Mouse (Mus musculus) embryonic stem cell, embryonic (primary cell): ENCODE measurements around the gene Met.

Experiments
- CTCF ChIA-PET, 4 experiments: fragments of 300-600 bp in 2 of 4; fragments of 350-600 bp in 2 of 4; sonication (Branson Sonifier 250); formaldehyde crosslinking; loops; one replicate each; lab custom pipeline; 2022; ENCODE audit warnings: inconsistent platforms in 2 of 4; lab: Charles Lee
- POLR2A ChIA-PET, 4 experiments: fragments of 300-600 bp in 2 of 4; fragments of 350-600 bp in 2 of 4; sonication (Branson Sonifier 250); formaldehyde crosslinking; loops; one replicate each; lab custom pipeline; 2022; ENCODE audit warnings: antibody characterized with exemption in 4 of 4, inconsistent platforms in 1 of 4; lab: Charles Lee

Gene Met

DNA sequence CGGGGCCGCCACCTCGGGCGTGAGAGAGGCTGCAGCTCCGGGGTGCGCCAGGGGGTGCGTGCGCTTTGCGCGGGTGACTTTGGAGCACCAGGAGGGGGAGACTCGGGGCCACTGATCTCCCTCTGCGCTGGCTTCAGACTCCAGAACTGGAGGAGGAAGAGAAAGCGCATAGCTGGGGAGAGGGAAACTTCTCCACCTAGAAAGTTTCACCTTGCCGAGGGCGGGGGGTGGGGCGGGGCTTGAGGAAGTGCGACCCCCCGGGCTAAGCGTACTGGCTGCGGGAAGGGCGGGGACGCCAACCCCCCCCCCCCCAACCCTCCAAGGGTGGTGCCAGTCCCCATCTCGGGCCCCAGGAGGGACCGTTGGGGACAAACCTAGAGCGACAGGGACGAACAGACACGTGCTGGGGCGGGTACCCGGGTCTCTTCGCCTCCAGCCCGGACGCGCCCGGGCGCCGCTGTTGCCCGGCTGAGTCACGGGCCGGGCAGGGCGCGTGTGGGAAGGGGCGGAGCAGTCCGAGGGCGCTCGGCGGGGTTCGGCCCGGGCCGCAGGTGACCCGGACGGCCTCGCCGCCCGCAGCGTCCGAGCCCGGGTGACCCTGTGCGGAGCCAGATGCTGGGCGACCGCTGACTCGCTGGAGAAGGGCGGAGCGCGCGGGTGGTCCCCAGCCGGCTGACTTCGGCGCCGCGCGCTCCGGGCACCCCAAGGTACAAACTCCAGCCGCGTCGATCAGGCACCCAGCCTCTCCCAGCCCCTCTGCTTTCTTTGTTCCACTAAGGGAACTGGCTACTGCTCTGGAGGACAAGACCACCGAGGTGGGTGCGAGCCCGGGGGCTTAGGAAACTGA is at the start of gene Met:
Gene Met, plus strand, starts transcription at position 367 of the 847 bp plus-strand sequence.
- CTCF ChIA-PET: interaction anchor here in 2 of 4 experiments (0.6 kb wide), 2 partner anchors 191 to 1712 kb away, joined by 3 to 5 read pairs; no protein-coding TSS in a partner anchor
- POLR2A ChIA-PET: interaction anchor here in 2 of 4 experiments (0.6 to 1.3 kb wide), 7 partner anchors 10 to 96 kb away, joined by 3 to 4 read pairs (median 3); no protein-coding TSS in a partner anchor

- ChIA-PET CTCF (no interaction called here), POLR2A (no interaction called here)
Observed at GRCm38 (mm10) chr6:17418226-17418625, 45.4 kb upstream of the Met start.

DNA sequence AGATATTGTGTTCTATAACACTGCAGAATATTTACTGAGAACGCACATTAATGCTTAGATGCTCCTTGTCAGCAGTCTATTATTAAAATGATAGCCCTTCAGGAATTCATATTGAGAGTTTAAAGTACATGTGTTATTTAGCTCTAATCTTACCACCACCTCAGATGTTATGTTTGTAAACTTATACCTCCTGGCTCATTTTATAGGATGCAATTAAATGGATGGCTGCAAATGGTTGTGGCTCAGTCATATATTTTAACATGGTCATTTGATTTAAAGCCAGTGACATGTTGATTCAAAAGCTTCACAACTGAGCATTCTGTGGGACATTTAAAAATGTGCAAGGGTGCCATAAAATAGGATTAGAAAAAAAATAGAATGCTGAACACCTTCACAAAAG is 41.2 kb upstream of the Met start:
- CTCF ChIA-PET: no interaction called here
- POLR2A ChIA-PET: interaction anchor here in 1 of 4 experiments (0.8 kb wide), 1 partner anchor 10 kb away, joined by 3 read pairs; no protein-coding TSS in a partner anchor

GRCm38 (mm10) chr6:17429041-17429440 is 34.6 kb upstream of the Met start:
- ChIA-PET CTCF (interaction anchor here in 1 of 4 experiments (0.6 kb wide), 2 partner anchors 15 to 88 kb away, joined by 3 read pairs; no protein-coding TSS in a partner anchor), POLR2A (no interaction called here)

- POLR2A ChIA-PET: no interaction called here
- CTCF ChIA-PET: interaction anchor here in 1 of 4 experiments (0.6 kb wide), 1 partner anchor 16 kb away, joined by 3 read pairs; no protein-coding TSS in a partner anchor
Observed at GRCm38 (mm10) chr6:17429611-17430010, 34.0 kb upstream of the Met start.

DNA sequence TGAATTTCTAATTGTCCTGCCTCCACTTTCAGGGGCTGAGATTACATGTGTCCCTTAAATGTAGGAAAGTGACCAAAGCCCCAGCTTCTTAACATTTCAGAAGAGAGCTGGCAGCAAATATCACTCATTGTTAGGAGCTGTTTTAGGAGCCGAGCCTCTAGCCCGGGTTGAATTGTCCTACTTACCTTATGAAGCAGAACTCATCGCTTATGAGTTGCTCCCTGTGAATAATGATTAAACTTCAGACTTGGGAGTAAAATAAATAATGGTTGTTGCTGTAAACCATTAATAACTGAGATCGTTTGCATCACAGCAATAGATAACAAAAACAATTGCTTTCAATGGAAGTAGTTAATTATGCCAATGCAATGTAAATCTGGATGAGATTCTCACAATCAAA is 20.3 kb upstream of the Met start:
- POLR2A ChIA-PET: no interaction called here
- CTCF ChIA-PET: interaction anchor here in 1 of 4 experiments (0.6 kb wide), 1 partner anchor 84 kb away, joined by 3 read pairs; no protein-coding TSS in a partner anchor

DNA sequence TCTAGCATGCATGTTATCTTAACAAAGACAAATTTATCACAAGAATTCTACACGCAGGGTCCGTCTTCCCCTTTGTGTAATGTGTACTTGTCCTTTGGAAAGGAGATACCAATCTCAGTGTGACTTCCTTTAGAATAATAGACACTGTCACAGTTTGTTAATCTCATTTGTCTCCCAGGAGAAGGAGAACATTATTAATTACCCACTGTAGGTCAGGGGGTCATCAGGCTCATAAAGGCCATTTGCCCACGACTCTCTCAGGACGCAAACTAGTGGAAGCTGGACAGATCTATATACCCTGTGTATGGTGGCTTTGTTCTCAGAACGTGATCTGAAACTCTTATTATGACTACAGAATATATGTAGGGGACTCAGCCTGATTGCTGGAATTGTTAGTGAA is 12.3 kb upstream of the Met start:
- POLR2A ChIA-PET: no interaction called here
- CTCF ChIA-PET: no interaction called here

- ChIA-PET CTCF (interaction anchor here in 1 of 4 experiments (0.6 kb wide), 1 partner anchor 93 kb away, joined by 3 read pairs; no protein-coding TSS in a partner anchor), POLR2A (no interaction called here)
Observed at GRCm38 (mm10) chr6:17455116-17455515, 8.5 kb upstream of the Met start.

- POLR2A ChIA-PET: no interaction called here
Observed at GRCm38 (mm10) chr6:17459561-17459960, 4.0 kb upstream of the Met start.

DNA sequence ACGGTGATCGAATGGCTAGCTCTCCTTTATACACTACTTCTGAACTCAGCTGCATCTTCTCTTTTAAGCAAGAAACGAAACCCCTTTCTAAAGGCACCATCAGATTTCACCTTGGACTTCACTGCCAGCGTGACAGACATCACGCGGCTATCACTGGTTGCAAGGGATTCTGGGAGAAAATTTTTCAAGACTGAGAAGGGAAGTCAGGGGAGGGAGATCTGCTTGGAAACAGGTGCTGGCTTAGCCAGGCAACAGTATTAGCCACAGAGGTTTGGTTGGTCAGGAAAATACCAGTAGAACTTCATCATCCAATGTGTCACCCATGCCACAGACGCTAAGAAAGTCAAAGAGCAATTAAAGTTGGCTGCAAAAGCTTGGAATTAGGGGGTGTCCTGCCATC is 2.2 kb upstream of the Met start:
- POLR2A ChIA-PET: no interaction called here

More at GRCm38 (mm10) chr6:17459561-17459960, 4.0 kb upstream of the Met start:
- CTCF ChIA-PET: no interaction called here

GRCm38 (mm10) chr6:17464281-17465025 is 853 bp downstream of the Met start:
- ChIA-PET POLR2A (interaction anchor here in 2 of 4 experiments (0.6 to 1.3 kb wide), 9 partner anchors 9 to 227 kb away, joined by 3 to 4 read pairs (median 3); no protein-coding TSS in a partner anchor), CTCF (interaction anchor here in 2 of 4 experiments (0.6 kb wide), 2 partner anchors 175 to 1713 kb away, joined by 3 to 5 read pairs; no protein-coding TSS in a partner anchor)

More for the DNA sequence above, 2.2 kb upstream of the Met start:
- CTCF ChIA-PET: no interaction called here

- ChIA-PET CTCF (interaction anchor here in 1 of 4 experiments (0.6 kb wide), 1 partner anchor 214 kb away, joined by 3 read pairs; no protein-coding TSS in a partner anchor), POLR2A (interaction anchor here in 1 of 4 experiments (0.6 kb wide), 1 partner anchor 991 kb away, joined by 5 read pairs; no protein-coding TSS in a partner anchor)
Observed at GRCm38 (mm10) chr6:17466526-17466925, 2.9 kb downstream of the Met start.

GRCm38 (mm10) chr6:17468993-17469392 is 5.4 kb downstream of the Met start:
- ChIA-PET CTCF (no interaction called here), POLR2A (interaction anchor here in 1 of 4 experiments (0.7 kb wide), 1 partner anchor 258 kb away, joined by 4 read pairs; no protein-coding TSS in a partner anchor)

DNA sequence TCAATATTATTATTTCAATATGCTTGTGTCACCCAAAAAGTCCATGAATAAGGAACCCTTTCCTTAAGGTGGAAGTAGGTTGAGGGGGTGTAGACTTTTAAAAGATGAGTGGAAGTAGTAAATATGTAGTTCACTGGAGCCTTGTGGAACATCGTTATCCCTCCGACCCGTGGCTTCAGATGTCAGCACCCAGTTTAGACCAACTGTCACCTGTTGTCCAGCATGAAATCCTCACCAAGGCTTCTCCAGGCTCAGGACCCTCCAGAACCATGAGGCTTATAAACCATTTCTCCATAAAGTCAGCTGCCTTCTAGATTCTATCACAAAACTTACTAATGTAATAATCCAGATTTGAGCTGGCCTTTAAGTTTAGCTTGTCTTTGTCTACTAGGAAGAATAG is 9.5 kb downstream of the Met start:
- POLR2A ChIA-PET: interaction anchor here in 1 of 4 experiments (0.8 kb wide), 1 partner anchor 9 kb away, joined by 3 read pairs; no protein-coding TSS in a partner anchor
- CTCF ChIA-PET: no interaction called here

- ChIA-PET CTCF (no interaction called here), POLR2A (interaction anchor here in 1 of 4 experiments (0.6 kb wide), 2 partner anchors 10 kb away, joined by 3 read pairs; no protein-coding TSS in a partner anchor)
Observed at GRCm38 (mm10) chr6:17477823-17478222, 14.2 kb downstream of the Met start.

- CTCF ChIA-PET: no interaction called here
Observed at GRCm38 (mm10) chr6:17478252-17478651, 14.7 kb downstream of the Met start.

DNA sequence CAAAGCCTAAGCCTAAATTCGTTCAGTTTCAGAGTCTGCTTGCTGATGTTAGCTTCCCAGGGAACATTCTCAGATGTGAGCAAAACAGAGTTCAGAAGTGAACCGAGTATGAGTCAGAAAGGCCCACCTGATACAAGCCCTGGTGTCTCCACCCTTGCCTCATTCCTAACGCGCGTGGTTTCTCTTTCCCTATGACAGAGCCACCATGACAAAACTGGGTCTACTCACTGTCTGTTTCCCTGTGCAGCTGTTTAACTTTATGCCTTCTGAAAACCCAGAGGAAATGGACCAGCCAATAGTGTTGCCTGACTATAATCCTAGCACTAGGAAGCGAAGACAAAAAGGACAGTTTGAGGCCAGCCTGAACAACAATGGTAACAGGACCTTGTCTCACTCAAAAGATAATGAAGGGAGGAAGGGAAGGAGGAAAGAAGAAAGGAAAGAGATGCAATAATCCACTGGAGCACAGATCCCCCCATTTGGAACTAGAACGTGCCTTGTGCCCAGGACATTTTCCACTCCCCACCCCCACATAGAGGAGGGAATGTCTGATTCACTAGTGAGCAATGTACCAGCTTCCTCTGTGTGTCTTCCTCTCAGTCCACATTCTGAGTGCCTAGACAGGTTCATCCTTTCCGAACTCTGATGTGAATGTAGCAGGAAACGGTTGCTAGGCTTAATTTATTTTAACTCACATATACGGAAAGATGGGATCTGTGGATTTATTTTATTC is 15.4 kb downstream of the Met start:
- POLR2A ChIA-PET: no interaction called here
- CTCF ChIA-PET: no interaction called here

More at GRCm38 (mm10) chr6:17478252-17478651, 14.7 kb downstream of the Met start:
- POLR2A ChIA-PET: no interaction called here

DNA sequence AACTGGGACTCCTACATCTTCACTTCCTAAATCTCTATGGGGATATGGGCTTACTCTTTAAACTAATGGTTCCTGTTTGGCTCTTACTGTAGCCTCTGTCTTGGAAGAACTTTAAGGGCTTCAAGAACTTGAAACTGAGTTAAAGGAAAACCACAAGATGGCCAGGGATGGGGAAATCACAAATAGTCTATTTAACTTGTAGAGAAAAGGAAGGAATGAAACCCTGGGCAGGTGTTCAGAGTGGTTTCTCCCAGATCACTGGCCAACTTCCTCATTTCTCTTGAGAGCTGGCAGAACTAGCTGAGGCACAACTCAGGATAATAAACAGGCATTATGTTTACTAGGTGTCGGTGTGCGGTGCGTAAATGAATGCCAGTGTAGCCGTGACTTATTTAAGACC is 17.5 kb downstream of the Met start:
- ChIA-PET CTCF (no interaction called here), POLR2A (interaction anchor here in 1 of 4 experiments (1.5 kb wide), 1 partner anchor 30 kb away, joined by 3 read pairs; no protein-coding TSS in a partner anchor)
